ENCODE assay signal across 12 mouse cellular contexts in the genomic region with DNA sequence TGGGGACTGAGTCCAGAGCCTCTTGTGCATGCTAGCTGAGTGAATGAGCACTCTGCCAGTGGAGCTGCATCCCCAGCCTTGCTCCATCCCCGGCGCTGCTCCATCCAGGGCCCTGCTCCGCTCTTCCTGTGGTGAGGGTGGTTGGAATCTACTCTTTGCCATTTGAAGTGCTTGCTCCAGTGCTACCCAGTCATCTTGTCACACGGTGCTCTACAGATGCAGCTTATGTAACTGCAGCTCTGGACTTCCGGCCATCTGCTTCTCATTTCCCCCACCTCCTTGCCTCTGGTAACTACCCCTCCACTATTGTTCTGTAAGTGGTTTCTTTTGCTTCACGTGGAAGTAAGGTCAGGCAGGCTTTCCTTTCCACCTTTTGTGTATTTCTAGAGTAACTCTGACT. TPM values are rescaled to one million over a fixed set of nuclear protein-coding genes. Genes with fewer than 3 reads are reported as not detected.
DNase-seq lines count a peak whose midpoint lies in the region; ATAC-seq lines count a peak whose summit lies in the region.
"Had no signal": no experiment of that assay in that cellular context is flagged by ENCODE, and none has a peak within 500 bp of the region (broad histone marks: within the 10 kb centered on the region; RNA-seq: fewer than 3 reads in every experiment).

No protein-coding gene starts in this region.

- no peak for DNase-seq in kidney, adult 8-10 months
- peak; percentile 35 to 39 for DNase-seq in B cell, adult 2 months
- peak; percentile 75 for DNase-seq in embryonic facial prominence, embryonic 10.5 days (ENCODE audit: low spot score)
- DNase-seq in lung, postnatal 4 days = peak; percentile 6 to 36
- no peak for DNase-seq in adrenal gland, adult 8-10 months
- no peak for DNase-seq in urinary bladder, postnatal 10 days (ENCODE audit: low spot score)
- no peak for DNase-seq in frontal cortex, adult 2 months (ENCODE audit: extremely low spot score in 1 of 2, low spot score in 1 of 2)
- DNase-seq: cerebellum, adult 18-20 months had no signal

- no peak overlapping the region for H3K4me2 ChIP-seq in kidney, embryonic 14.5 days (replicated peaks; ENCODE audit: low read depth, low read length)

- no peaks in the 10 kb centered on the region for H3K27me3 ChIP-seq in kidney, embryonic 14.5 days (ENCODE audit: control insufficient read depth, insufficient read depth, low read length)
- no peaks in the 10 kb centered on the region for H3K27me3 ChIP-seq in embryonic facial prominence, embryonic 10.5 days (replicated peaks; ENCODE audit: low read depth, poor library complexity, severe bottlenecking)

- no peak overlapping the region for H3K4me3 ChIP-seq in kidney, embryonic 14.5 days (ENCODE audit: low read length)
- no peak overlapping the region for H3K4me3 ChIP-seq in embryonic facial prominence, embryonic 10.5 days

- H3K9me3 ChIP-seq in kidney, embryonic 14.5 days (ENCODE audit: control insufficient read depth, low read length) = no peaks in the 10 kb centered on the region
- H3K9me3 ChIP-seq in embryonic facial prominence, embryonic 10.5 days = no peaks in the 10 kb centered on the region

- H3K27ac ChIP-seq in kidney, embryonic 14.5 days (ENCODE audit: low read depth, low read length) = 0 out of 2 replicates have a peak overlapping the region, but pooled peaks have one; percentile 11
- peak overlapping the region; percentile 83 for H3K27ac ChIP-seq in embryonic facial prominence, embryonic 10.5 days (replicated peaks)

- no peaks in the 10 kb centered on the region for H3K4me1 ChIP-seq in kidney, embryonic 14.5 days (ENCODE audit: control insufficient read depth, insufficient read depth, low read length)
- H3K4me1 ChIP-seq in embryonic facial prominence, embryonic 10.5 days = peaks cover 17% of the 10 kb centered on the region

- ATAC-seq in kidney, embryonic 14.5 days (ENCODE audit: low FRiP score, low TSS enrichment) = no peak

- no peak overlapping the region for H3K9ac ChIP-seq in kidney, embryonic 14.5 days (ENCODE audit: low read depth, low read length)

- 66% methylated on average over 6 of the region's 6 CpGs for WGBS in kidney, embryonic 14.5 days
- 48% methylated on average over 6 of the region's 6 CpGs for WGBS in embryonic facial prominence, embryonic 10.5 days

- no peaks in the 10 kb centered on the region for H3K36me3 ChIP-seq in kidney, embryonic 14.5 days (ENCODE audit: control insufficient read depth, insufficient read depth, low read length)
- H3K36me3 ChIP-seq in embryonic facial prominence, embryonic 10.5 days (replicated peaks) = no peaks in the 10 kb centered on the region

RNA-seq across cellular contexts. Expression of a gene that starts 3.7 kb away (rescaled TPM):
- polyA plus RNA-seq in kidney, embryonic 14.5 days (2014; fragmentation: Nextera tagmentation; extraction: Ambion mirVana) = not detected in 2 replicates
- not detected in 2 replicates for polyA plus RNA-seq in embryonic facial prominence, embryonic 10.5 days (2016; fragmentation: Nextera tagmentation; extraction: Ambion mirVana)
- under 1 TPM in 1 of 4 experiments, not detected in 3; 0.89 TPM for total RNA-seq in adrenal gland, adult 8-10 months (2022)
- polyA plus RNA-seq in frontal cortex, adult 2 months (2012; rRNA removed) = 1.2 and 1.5 TPM in 2 replicates
- total RNA-seq: heart, adult 18-20 months; left cerebral cortex, postnatal 25 days had no signal
- polyA plus RNA-seq: neural tube, embryonic 14.5 days had no signal

RNA-seq across cellular contexts. Expression of a gene that starts 5.4 kb away (rescaled TPM):
- polyA plus RNA-seq in kidney, embryonic 14.5 days (2014; fragmentation: Nextera tagmentation; extraction: Ambion mirVana) = 8.6 and 17.7 TPM in 2 replicates
- 10.7 and 12.1 TPM in 2 replicates for polyA plus RNA-seq in embryonic facial prominence, embryonic 10.5 days (2016; fragmentation: Nextera tagmentation; extraction: Ambion mirVana)
- 10 to 100 TPM; 17.2 to 35.2 (median 21.6) TPM for total RNA-seq in adrenal gland, adult 8-10 months (2022)
- 7.7 and 9.1 TPM in 2 replicates for polyA plus RNA-seq in frontal cortex, adult 2 months (2012; rRNA removed)

Comparison
In these comparisons a context has a peak if more than half of its experiments do, and no peak if none do; other contexts are left out.
1. DNase-seq: peak in B cell, adult 2 months (2 of 2), embryonic facial prominence, embryonic 10.5 days (single experiment) and lung, postnatal 4 days (2 of 2); none in kidney, adult 8-10 months (0 of 2), adrenal gland, adult 8-10 months (single experiment), urinary bladder, postnatal 10 days (single experiment) and frontal cortex, adult 2 months (0 of 2).